Mouse (Mus musculus) MEL (cell line): ENCODE data around the gene Rab42. TPM values are rescaled to one million over a fixed set of nuclear protein-coding genes. Genes with fewer than 3 reads are reported as not detected.

Source experiments
- DNase-seq: peaks from one replicate; pipeline ENCODE4 v3.0.0; 2011; ENCODE audit warnings: low read depth, low spot score
- H3K27ac ChIP-seq: 2 replicates; pipeline ENCODE4 v1.5.1; 2012; ENCODE audit warnings: low read depth, mild to moderate bottlenecking, control low read depth, low read length, moderate library complexity; ENCODE audit not compliant: control insufficient read depth
- H3K27me3 ChIP-seq, 2 experiments: fragments of 150-350 bp in 1 of 2; sonication (generic) in 1 of 2; 2 replicates each; pipeline ENCODE4 v1.6.1; 2012; ENCODE audit warnings: low read length in 2 of 2, mild to moderate bottlenecking in 2 of 2, improper control_type of control experiment in 1 of 2, moderate library complexity in 1 of 2; ENCODE audit not compliant: insufficient read depth in 2 of 2, control insufficient read depth in 1 of 2
- H3K36me3 ChIP-seq, 2 experiments: 2 replicates each; pipeline ENCODE4 v1.6.1; 2012 to 2014; ENCODE audit warnings: low read length in 2 of 2, improper control_type of control experiment in 1 of 2, inconsistent platforms in 1 of 2, mild to moderate bottlenecking in 1 of 2; ENCODE audit not compliant: insufficient read depth in 2 of 2, control insufficient read depth in 1 of 2
- H3K4me1 ChIP-seq, 2 experiments: fragments of 150-350 bp in 1 of 2; sonication (generic) in 1 of 2; 2 replicates each; pipeline ENCODE4 v1.6.1; 2012; ENCODE audit warnings: low read length in 2 of 2, improper control_type of control experiment in 1 of 2, mild to moderate bottlenecking in 1 of 2; ENCODE audit not compliant: insufficient read depth in 2 of 2, control insufficient read depth in 1 of 2
- H3K4me3 ChIP-seq, 2 experiments: fragments of 150-350 bp in 1 of 2; sonication (generic) in 1 of 2; 2 replicates each; pipeline ENCODE4 v1.5.1; 2012; ENCODE audit warnings: low read depth in 2 of 2, low read length in 2 of 2, mild to moderate bottlenecking in 2 of 2, moderate library complexity in 2 of 2, control low read depth in 1 of 2, improper control_type of control experiment in 1 of 2; ENCODE audit not compliant: control insufficient read depth in 1 of 2, insufficient read depth in 1 of 2
- H3K79me2 ChIP-seq: 2 replicates; pipeline ENCODE4 v1.6.1; 2012; ENCODE audit warnings: mild to moderate bottlenecking, low read length, moderate library complexity; ENCODE audit not compliant: control insufficient read depth, poor library complexity, insufficient read depth
- H3K9ac ChIP-seq: 2 replicates; pipeline ENCODE4 v1.6.1; 2012; ENCODE audit warnings: low read depth, mild to moderate bottlenecking, control low read depth, low read length, moderate library complexity; ENCODE audit not compliant: control insufficient read depth, poor library complexity, severe bottlenecking
- H3K9me3 ChIP-seq: fragments of 150-350 bp; sonication (generic); replicated peaks from 2 replicates; pipeline ENCODE4 v1.6.1; 2012; ENCODE audit warnings: mild to moderate bottlenecking, low read length, improper control_type of control experiment, moderate library complexity; ENCODE audit not compliant: insufficient read depth
- BHLHE40 ChIP-seq: IDR thresholded peaks from 2 replicates; pipeline ENCODE4 v1.6.1; 2012; ENCODE audit warnings: low read depth, mild to moderate bottlenecking, inconsistent platforms, low read length, improper control_type of control experiment, borderline replicate concordance
- CHD2 ChIP-seq: IDR thresholded peaks from 2 replicates; pipeline ENCODE4 v1.6.1; 2011; ENCODE audit warnings: low read length, improper control_type of control experiment
- ELF1 ChIP-seq: IDR thresholded peaks from 2 replicates; pipeline ENCODE4 v1.6.1; 2014; ENCODE audit warnings: low read depth, mild to moderate bottlenecking, inconsistent platforms, low read length, improper control_type of control experiment, moderate library complexity
- GABPA ChIP-seq: IDR thresholded peaks from 2 replicates; pipeline ENCODE4 v1.6.1; 2012; ENCODE audit warnings: low read depth, mild to moderate bottlenecking, inconsistent platforms, low read length, improper control_type of control experiment, moderate library complexity
- HCFC1 ChIP-seq: IDR thresholded peaks from 2 replicates; pipeline ENCODE4 v1.6.1; 2012; ENCODE audit warnings: low read depth, mild to moderate bottlenecking, inconsistent platforms, low read length, improper control_type of control experiment, moderate library complexity
- MAX ChIP-seq: IDR thresholded peaks from 2 replicates; pipeline ENCODE4 v1.6.1; 2011; ENCODE audit warnings: low read length, improper control_type of control experiment
- MEF2A ChIP-seq: IDR thresholded peaks from 2 replicates; pipeline ENCODE4 v1.6.1; 2014; ENCODE audit warnings: low read depth, mild to moderate bottlenecking, inconsistent platforms, low read length, improper control_type of control experiment; ENCODE audit not compliant: poor library complexity, insufficient replicate concordance, severe bottlenecking; ENCODE audit errors: extremely low read depth
- MYB ChIP-seq: IDR thresholded peaks from 2 replicates; pipeline ENCODE4 v1.6.1; 2011; ENCODE audit warnings: mild to moderate bottlenecking, low read depth, low read length, improper control_type of control experiment
- NELFE ChIP-seq: IDR thresholded peaks from 2 replicates; pipeline ENCODE4 v1.6.1; 2011; ENCODE audit warnings: low read depth, low read length, improper control_type of control experiment
- NRF1 ChIP-seq: IDR thresholded peaks from 2 replicates; pipeline ENCODE4 v1.6.1; 2014; ENCODE audit warnings: low read depth, mild to moderate bottlenecking, inconsistent platforms, low read length, improper control_type of control experiment, moderate library complexity; ENCODE audit not compliant: poor library complexity, insufficient read depth, severe bottlenecking
- RAD21 ChIP-seq: IDR thresholded peaks from 2 replicates; pipeline ENCODE4 v1.6.1; 2011; ENCODE audit warnings: mild to moderate bottlenecking, low read depth, low read length, improper control_type of control experiment
- SIN3A ChIP-seq: IDR thresholded peaks from 2 replicates; pipeline ENCODE4 v1.6.1; 2012; ENCODE audit warnings: low read length, improper control_type of control experiment, inconsistent platforms
- TCF12 ChIP-seq: IDR thresholded peaks from 2 replicates; pipeline ENCODE4 v1.6.1; 2014; ENCODE audit warnings: low read depth, mild to moderate bottlenecking, inconsistent platforms, low read length, improper control_type of control experiment, moderate library complexity
- USF1 ChIP-seq: IDR thresholded peaks from 2 replicates; pipeline ENCODE4 v1.6.1; 2014; ENCODE audit warnings: low read depth, mild to moderate bottlenecking, inconsistent platforms, low read length, improper control_type of control experiment, moderate library complexity
- ZKSCAN1 ChIP-seq: IDR thresholded peaks from 2 replicates; pipeline ENCODE4 v1.6.1; 2012; ENCODE audit warnings: low read depth, mild to moderate bottlenecking, inconsistent platforms, low read length, improper control_type of control experiment, moderate library complexity
- ZMIZ1 ChIP-seq: IDR thresholded peaks from 2 replicates; pipeline ENCODE4 v1.6.1; 2012; ENCODE audit warnings: low read depth, mild to moderate bottlenecking, inconsistent platforms, low read length, improper control_type of control experiment, moderate library complexity
- ZNF384 ChIP-seq: IDR thresholded peaks from 2 replicates; pipeline ENCODE4 v1.6.1; 2012; ENCODE audit warnings: low read depth, mild to moderate bottlenecking, inconsistent platforms, low read length, improper control_type of control experiment
- polyA plus RNA-seq, 2 experiments: library from polyadenylated mRNA; stranded (reverse) in 1 of 2; unstranded in 1 of 2; fragments of >175 nt in 1 of 2; fragments of >200 nt in 1 of 2; gene quantifications; 2 replicates each; pipeline versions ENCODE4 v1.2.1 to v1.2.4; 2012; ENCODE audit warnings: low replicate concordance in 2 of 2, low read depth in 1 of 2; ENCODE audit not compliant: insufficient read length in 2 of 2, insufficient read depth in 1 of 2, missing spikeins in 1 of 2
- total RNA-seq: library from RNA; depleted of rRNA; stranded (reverse); fragments of 300-350 nt; gene quantifications from 2 replicates; pipeline ENCODE4 v1.2.3, GENCODE M21; 2012

The Rab42 gene
- total and polyA plus RNA-seq, 3 experiments, result 0.40 to 0.85 TPM; not detected in 1

DNA sequence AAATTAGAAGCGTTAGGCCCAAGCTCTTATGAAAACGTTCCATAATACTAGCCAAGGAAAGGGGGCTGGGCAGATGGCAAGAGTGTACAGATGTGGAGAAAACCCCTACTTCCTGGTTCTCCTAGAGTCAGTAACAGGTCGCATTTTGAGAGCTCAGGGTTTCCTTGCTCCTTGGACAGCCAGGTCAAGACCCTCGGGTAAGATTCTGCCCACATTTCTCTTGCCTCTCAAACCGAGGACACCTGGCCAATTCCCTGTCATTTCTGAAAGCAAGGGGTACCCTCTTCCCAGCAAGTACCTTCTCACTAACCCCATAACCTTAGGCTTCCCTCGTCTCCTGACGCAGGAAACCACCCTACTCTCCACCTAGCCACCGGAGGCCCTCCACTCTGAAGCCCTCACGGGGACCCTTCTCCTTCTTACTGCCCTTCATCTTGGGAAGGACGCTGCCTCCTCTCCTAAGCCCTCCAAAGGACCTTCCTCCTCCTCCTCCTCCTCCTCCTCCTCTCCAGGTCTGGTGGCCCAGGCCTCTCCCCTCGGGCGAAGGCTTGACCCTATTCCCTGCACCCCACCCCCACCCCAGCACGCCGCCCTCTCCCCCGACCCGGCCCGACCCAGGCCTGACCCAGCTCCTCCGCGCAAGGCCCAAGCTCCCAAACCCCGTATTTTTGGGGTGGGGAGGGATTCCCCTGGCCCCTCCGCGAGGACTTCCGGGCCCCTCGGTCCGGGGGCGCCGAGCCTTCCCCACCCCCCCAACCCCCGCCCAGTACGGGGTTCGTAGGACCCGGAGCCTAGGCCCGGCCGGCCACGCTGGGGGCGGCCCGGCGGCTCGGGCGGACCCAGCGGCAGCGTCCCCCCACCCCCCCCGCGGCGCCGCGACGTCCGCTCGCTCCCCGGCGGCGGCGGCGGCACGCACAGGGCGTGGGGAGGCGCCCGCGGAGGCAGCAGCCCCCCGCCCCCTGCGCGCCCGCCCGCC, 42.5 kb downstream of the Rab42 start (continued):
- TF ChIP-seq NRF1, result no peak
- no peak for TF ChIP-seq ZKSCAN1
- no peak for TF ChIP-seq ZNF384
- peak; percentile 8; the same call in 1 of the 2 replicates for TF ChIP-seq TCF12
- TF ChIP-seq HCFC1, result no peak; the same call in 1 of the 2 replicates
- TF ChIP-seq ZMIZ1, result no peak
- peak; percentile 88 for TF ChIP-seq ELF1
- TF ChIP-seq GABPA, result no peak
- TF ChIP-seq SIN3A, result peak; percentile 57
- TF ChIP-seq USF1, result no peak
- TF ChIP-seq MYB, result no peak
- TF ChIP-seq BHLHE40, result no peak
- no peak for TF ChIP-seq MEF2A
- TF ChIP-seq CHD2, result peak; percentile 35
- TF ChIP-seq NELFE, result peak; percentile 46
- TF ChIP-seq MAX, result 0 out of 2 replicates have a peak, but pooled peaks have one; percentile 17

DNA sequence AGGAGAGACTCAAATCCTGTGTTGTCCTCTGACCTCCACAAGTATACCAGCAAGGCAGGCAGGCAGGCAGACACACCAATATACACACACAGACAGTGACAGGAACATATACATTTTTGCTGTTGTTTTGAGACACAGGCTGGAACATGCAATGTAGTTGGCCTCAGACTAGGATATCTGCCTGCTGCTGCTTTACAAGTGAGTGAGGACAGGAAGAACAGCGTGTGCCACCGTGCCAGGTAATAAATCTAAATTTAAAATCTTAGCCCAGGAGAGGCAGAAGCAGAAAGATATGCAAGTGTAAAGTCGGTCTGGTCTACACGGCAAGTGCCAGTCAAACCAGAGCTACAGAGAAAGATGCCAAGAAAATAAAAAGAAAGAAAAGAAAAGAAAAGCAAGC, 43.9 kb downstream of the Rab42 start:
- Histone ChIP-seq H3K4me3 (no peak overlapping the region), H3K79me2 (peaks cover 42% of the 10 kb centered on the region), H3K27ac (no peak overlapping the region), H3K9me3 (no peaks in the 10 kb centered on the region), H3K27me3 (no peaks in the 10 kb centered on the region), H3K4me1 (peaks cover 9 to 23% of the 10 kb centered on the region in 2 experiments; a peak in 3 of 4 replicates), H3K36me3 (peaks cover 0 to 23% of the 10 kb centered on the region in 2 experiments; a peak in 2 of 4 replicates), H3K9ac (no peak overlapping the region)
- TF ChIP-seq RAD21 (no peak), CHD2 (no peak)
- no peak for DNase-seq
